25 mouse cellular contexts compared by ENCODE assay signal in the genomic region with DNA sequence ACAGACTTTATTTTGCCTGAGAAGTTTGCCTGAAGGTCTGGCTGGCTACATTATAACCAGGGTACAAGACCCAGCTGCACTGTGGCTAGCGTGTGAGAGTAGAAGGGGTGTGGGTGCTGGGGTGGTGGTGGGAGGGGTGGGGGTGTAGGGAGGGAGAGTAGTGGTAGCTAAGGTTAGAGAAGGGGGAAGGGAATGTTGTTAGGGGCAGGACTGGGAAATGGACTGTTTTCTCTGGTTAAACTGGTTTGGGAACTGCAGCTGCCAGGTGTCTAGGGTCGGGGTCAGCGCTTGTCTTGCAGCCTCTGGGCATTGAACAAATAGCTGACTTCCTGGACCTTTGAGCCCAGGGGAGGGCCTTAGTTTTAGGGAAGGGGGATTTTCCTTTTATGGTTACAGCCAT. TPM values are rescaled to one million over a fixed set of nuclear protein-coding genes. Genes with fewer than 3 reads are reported as not detected.
DNase-seq lines count a peak whose midpoint lies in the region; ATAC-seq lines count a peak whose summit lies in the region.
"Had no signal": no experiment of that assay in that cellular context is flagged by ENCODE, and none has a peak within 500 bp of the region (broad histone marks: within the 10 kb centered on the region; RNA-seq: fewer than 3 reads in every experiment).

No protein-coding gene starts in this region.

- ATAC-seq in kidney, embryonic 14.5 days (ENCODE audit: low FRiP score, low TSS enrichment), result 0 out of 2 replicates have a peak, but pooled peaks have one; percentile 52
- peak; percentile 77 for ATAC-seq in liver, embryonic 12.5 days
- ATAC-seq: forebrain, embryonic 13.5 days; lung, postnatal 0 days; midbrain, embryonic 15.5 days had no signal

- DNase-seq in kidney, postnatal 14 days, result no peak
- DNase-seq in urinary bladder, postnatal 14 days (ENCODE audit: low spot score), result peak; percentile 11
- no peak for DNase-seq in urinary bladder, postnatal 36 days (ENCODE audit: low spot score in 2 of 2)
- DNase-seq in thymus, postnatal 25 days, result no peak
- DNase-seq in thymus, postnatal 10 days (ENCODE audit: low spot score in 2 of 2), result no peak
- no peak for DNase-seq in gastrocnemius, postnatal 4 days (ENCODE audit: low spot score in 2 of 2)
- DNase-seq: adrenal gland, postnatal 25 days; cerebellum, adult 11-12 months; cerebellum, postnatal 14 days; gastrocnemius, postnatal 14 days; right cerebral cortex, postnatal 25 days; thymus, postnatal 14 days had no signal

- H3K9me3 ChIP-seq in kidney, embryonic 14.5 days (ENCODE audit: control insufficient read depth, low read length), result no peaks in the 10 kb centered on the region
- H3K9me3 ChIP-seq in liver, embryonic 12.5 days (replicated peaks), result no peaks in the 10 kb centered on the region
- H3K9me3 ChIP-seq: embryonic facial prominence, embryonic 12.5 days; forebrain, embryonic 13.5 days; limb, embryonic 15.5 days; midbrain, embryonic 15.5 days; neural tube, embryonic 15.5 days had no signal

- WGBS in kidney, embryonic 14.5 days, result 36% methylated on average over 3 of the region's 3 CpGs
- whole genome bisulfite sequencing in liver, embryonic 12.5 days (ENCODE audit: insufficient replicate concordance), result 51% methylated on average over 3 of the region's 3 CpGs

- no peak overlapping the region for H3K4me2 ChIP-seq in kidney, embryonic 14.5 days (replicated peaks; ENCODE audit: low read depth, low read length)
- no peak overlapping the region for H3K4me2 ChIP-seq in liver, embryonic 12.5 days
- H3K4me2 ChIP-seq: embryonic facial prominence, embryonic 12.5 days; forebrain, embryonic 13.5 days; limb, embryonic 15.5 days; midbrain, embryonic 15.5 days; neural tube, embryonic 15.5 days had no signal

- no peak overlapping the region for H3K27ac ChIP-seq in kidney, embryonic 14.5 days (ENCODE audit: low read depth, low read length)
- H3K27ac ChIP-seq in liver, embryonic 12.5 days, result no peak overlapping the region
- H3K27ac ChIP-seq: embryonic facial prominence, embryonic 12.5 days; forebrain, embryonic 13.5 days; kidney, postnatal 0 days; limb, embryonic 15.5 days; midbrain, embryonic 15.5 days; neural tube, embryonic 15.5 days had no signal

- no peaks in the 10 kb centered on the region for H3K36me3 ChIP-seq in kidney, embryonic 14.5 days (ENCODE audit: control insufficient read depth, insufficient read depth, low read length)
- H3K36me3 ChIP-seq in liver, embryonic 12.5 days, result no peaks in the 10 kb centered on the region
- H3K36me3 ChIP-seq: embryonic facial prominence, embryonic 12.5 days; limb, embryonic 15.5 days; neural tube, embryonic 15.5 days had no signal

- no peaks in the 10 kb centered on the region for H3K4me1 ChIP-seq in kidney, embryonic 14.5 days (ENCODE audit: control insufficient read depth, insufficient read depth, low read length)
- no peaks in the 10 kb centered on the region for H3K4me1 ChIP-seq in liver, embryonic 12.5 days
- H3K4me1 ChIP-seq: forebrain, embryonic 13.5 days; limb, embryonic 15.5 days; midbrain, embryonic 15.5 days; neural tube, embryonic 15.5 days had no signal

- H3K9ac ChIP-seq in kidney, embryonic 14.5 days (ENCODE audit: low read depth, low read length), result no peak overlapping the region
- no peak overlapping the region for H3K9ac ChIP-seq in liver, embryonic 12.5 days
- H3K9ac ChIP-seq: embryonic facial prominence, embryonic 12.5 days; forebrain, embryonic 13.5 days; limb, embryonic 15.5 days; midbrain, embryonic 15.5 days; neural tube, embryonic 15.5 days had no signal

- no peaks in the 10 kb centered on the region for H3K27me3 ChIP-seq in kidney, embryonic 14.5 days (ENCODE audit: control insufficient read depth, insufficient read depth, low read length)
- H3K27me3 ChIP-seq in liver, embryonic 12.5 days (replicated peaks), result no peaks in the 10 kb centered on the region
- H3K27me3 ChIP-seq: embryonic facial prominence, embryonic 12.5 days; forebrain, embryonic 13.5 days; limb, embryonic 15.5 days; midbrain, embryonic 15.5 days; neural tube, embryonic 15.5 days had no signal

- H3K4me3 ChIP-seq in kidney, embryonic 14.5 days (ENCODE audit: low read length), result no peak overlapping the region
- no peak overlapping the region for H3K4me3 ChIP-seq in liver, embryonic 12.5 days
- H3K4me3 ChIP-seq: embryonic facial prominence, embryonic 12.5 days; erythroblast, embryonic 14.5 days; forebrain, embryonic 13.5 days; limb, embryonic 15.5 days; midbrain, embryonic 15.5 days; myocyte; neural tube, embryonic 15.5 days had no signal

RNA-seq across cellular contexts. Expression of gene Dst, which starts 17.3 kb away (rescaled TPM):
- 26.0 and 44.3 TPM in 2 replicates for polyA plus RNA-seq in kidney, embryonic 14.5 days (2014; fragmentation: Nextera tagmentation; extraction: Ambion mirVana)
- polyA plus RNA-seq in liver, embryonic 12.5 days (2016; fragmentation: Nextera tagmentation; extraction: Ambion mirVana), result 5.4 TPM in 2 replicates
- 100 to 1,000 TPM; 181 to 191 TPM for total RNA-seq in gastrocnemius, postnatal 4 days (2021)

RNA-seq across cellular contexts. Expression of gene Bend6, which starts 17.7 kb away (rescaled TPM):
- 0.47 and 0.55 TPM in 2 replicates for polyA plus RNA-seq in kidney, embryonic 14.5 days (2014; fragmentation: Nextera tagmentation; extraction: Ambion mirVana)
- 1.5 and 1.8 TPM in 2 replicates for polyA plus RNA-seq in liver, embryonic 12.5 days (2016; fragmentation: Nextera tagmentation; extraction: Ambion mirVana)
- 1 to 10 TPM in 1 of 2 experiments, under 1 TPM in 1; 0.83 to 1.3 TPM for total RNA-seq in gastrocnemius, postnatal 4 days (2021)
- total RNA-seq: hematopoietic stem cell, adult 5-6 weeks; megakaryocyte, adult 5-6 weeks had no signal
- polyA plus RNA-seq: erythroblast, embryonic 14.5 days had no signal
